Mouse (Mus musculus) forelimb bud, embryonic 11.5 days (tissue): ENCODE results near the gene Itpr2.
A peak's percentile ranks its signal among the peaks of the same experiment; 100 is the strongest.

Experiments used
- DNase-seq: peaks from one replicate; pipeline ENCODE4 v3.0.0-alpha.2; 2012; ENCODE audit warnings: low read depth, low spot score

The Itpr2 gene

DNA sequence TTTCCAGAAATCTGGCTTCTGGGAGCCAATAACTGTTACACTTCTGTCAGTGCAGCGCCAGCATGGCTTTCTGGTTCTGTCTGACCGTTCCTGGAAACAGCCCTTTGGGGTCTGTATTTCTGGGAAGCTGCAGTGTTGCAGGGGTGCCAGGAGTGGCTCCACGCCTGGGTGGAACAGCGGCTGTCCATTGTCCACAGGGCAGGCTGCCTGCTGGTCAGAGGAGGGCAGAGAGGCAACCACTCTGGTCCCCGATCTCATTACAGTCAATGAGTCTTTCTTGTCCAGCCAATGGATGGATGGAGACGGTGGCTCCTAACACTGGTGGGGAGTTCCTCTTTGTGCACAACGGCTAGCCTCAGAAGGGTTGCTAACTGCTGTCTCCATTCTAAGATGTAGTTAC, 150.2 kb downstream of the Itpr2 start:
- DNase-seq: no peak

DNA sequence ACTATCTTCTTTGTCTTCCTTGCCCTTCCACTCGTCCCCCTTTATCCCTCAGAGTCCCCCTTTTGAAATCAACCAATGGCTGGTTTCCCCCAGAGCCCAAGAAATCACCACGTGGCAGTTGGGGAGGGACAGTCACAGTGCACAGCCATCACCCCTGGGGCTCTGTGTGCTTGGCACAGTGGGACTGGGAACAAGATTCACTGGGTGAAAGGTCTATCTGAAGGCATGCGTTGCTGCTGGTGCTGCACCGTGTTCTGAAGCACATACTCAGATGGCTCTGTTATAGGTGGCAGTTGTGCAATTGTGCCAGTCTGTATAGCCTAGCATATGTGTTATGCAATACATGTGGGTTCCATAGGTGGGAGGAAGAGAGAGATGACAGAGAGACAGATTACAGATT, 154.5 kb downstream of the Itpr2 start:
- DNase-seq: no peak

DNA sequence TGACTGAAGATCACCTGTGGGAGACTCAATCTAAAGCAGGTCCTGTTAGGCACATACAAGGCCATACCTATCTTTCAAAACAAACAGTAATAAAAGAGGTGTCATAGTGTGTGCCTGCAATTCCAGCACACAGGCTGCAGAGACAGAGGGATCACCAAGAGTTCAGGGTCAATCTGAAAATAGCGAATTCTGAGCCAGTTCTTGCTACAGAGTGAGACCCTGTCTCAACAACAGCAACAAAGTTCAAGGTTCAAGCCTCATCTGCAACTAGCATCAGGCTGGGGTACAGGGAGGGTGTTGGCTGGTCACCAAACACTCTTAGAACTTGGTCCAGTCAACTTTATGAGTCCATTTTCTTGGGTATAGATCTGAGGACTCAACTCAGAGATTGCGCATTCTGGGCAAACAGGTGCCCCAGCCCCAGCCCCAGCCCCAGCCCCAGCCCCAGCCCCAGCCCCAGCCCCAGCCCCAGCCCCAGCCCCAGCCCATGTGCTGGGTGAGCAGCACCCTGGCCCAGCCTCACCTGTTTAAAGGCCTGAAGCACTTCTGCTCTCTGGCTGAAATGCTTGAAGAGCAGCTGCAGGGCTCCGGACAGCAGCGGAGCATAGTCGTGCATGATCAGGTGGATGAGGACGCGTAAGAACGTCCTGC, 155.4 kb downstream of the Itpr2 start:
- DNase-seq: no peak

DNA sequence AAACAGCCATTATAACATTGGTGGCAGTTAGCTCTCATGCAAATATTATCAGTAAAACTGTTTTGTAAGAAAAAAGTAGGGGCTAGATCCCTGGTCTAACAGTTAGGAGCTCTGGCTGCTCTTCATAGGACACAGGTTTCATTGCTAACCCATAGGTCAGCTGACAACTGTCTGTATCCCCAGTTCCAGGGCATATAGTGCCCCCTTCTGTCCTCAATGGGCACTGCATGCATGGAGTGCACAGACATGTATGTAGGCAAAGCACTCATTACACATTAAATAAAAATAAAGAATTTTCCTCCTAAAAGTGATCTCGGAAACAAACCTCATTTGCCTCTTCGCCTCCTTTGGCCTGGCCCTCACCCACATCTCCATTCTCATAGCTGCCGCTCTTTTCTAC, 157.3 kb downstream of the Itpr2 start:
- DNase-seq: peak; percentile 28

DNA sequence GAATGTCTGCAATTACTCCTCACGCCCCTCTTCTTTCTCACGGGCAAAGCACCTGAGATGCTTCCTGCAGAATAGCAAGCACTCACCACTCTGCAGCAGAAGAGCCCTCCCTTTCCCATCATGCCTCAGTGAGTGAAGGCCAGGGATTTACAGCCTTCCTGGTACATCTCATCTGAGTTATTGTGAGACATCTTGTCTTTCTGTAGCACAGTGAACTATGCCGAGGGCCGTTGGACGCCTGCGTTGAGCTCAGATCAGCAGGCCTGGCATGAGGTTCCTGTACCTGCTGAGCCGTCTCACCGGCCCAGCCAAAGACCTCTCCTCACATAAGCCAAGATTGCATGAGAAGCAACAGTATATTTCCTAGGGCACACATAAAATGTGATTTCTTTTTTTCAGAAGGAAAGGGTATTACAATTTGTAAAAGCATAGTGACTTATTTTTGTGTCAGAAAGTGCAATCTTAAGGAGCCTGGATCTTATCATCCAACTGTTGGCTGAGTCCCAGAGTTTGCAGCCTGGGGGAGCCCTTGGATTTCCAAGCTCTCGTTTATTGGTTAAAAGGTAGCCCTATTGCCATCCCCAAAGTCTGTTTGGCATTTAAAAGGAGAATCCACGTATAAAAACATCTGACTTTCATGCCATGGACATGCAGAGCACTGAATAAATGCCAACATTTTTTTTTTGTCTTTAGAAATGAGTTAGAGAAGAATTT, 158.2 kb downstream of the Itpr2 start:
- no peak for DNase-seq

DNA sequence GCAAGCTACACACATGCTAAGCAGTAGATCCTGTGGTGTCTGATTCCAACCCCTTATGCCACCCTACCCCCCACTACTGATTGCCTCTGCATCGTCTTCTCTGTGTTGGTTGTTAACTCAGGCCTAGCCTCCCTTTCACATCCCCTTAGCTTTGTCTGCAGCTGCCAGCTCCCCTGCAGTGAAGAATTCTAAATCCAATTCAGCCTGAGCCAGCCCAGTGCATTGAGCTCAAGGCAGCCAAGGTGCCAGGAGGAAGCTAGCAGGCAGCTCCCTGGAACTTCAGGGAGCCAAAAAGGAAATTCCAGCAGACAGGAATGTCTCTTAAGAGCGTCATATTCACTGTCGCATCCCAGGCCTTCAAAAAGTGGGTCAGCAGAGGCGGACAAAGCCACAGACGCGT, 159.0 kb downstream of the Itpr2 start:
- no peak for DNase-seq

DNA sequence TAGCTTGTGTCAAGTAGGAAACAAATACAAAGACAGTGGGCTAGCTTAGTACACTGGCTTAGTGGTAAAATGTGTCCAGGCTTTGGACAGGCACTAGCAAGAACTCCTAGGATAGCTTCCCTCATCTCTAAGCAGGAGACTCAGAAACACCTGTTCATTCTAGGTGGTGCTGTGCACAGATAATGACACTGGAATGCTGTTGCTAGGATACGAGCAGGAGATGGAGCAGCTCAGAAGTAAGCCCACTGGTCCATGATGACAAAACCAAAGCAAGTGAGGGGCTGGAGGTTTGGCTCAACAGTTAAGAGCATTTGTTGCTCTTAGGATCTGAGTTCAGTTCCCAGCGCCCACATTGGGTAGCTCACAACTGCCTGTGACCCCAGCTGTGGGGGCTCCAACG, 160.1 kb downstream of the Itpr2 start:
- no peak for DNase-seq

DNA sequence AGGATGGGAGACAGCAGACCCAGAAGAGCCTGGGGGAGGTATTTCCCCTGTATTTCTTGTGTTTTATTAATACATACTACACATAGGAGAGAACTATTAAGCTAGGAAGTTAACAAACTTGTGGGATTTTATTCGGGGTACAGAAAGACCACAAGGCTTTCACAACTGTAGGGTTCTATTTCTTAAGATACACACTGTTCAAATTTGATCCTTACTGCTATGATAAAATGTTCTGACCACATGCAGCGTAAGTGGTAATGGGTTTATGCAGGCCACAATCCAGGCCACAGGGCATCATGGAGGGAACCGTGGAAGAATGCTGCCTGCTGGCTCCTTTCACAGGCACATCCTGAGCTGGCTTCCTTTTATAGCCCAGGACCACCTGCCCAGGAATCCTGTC, 160.6 kb downstream of the Itpr2 start:
- no peak for DNase-seq

DNA sequence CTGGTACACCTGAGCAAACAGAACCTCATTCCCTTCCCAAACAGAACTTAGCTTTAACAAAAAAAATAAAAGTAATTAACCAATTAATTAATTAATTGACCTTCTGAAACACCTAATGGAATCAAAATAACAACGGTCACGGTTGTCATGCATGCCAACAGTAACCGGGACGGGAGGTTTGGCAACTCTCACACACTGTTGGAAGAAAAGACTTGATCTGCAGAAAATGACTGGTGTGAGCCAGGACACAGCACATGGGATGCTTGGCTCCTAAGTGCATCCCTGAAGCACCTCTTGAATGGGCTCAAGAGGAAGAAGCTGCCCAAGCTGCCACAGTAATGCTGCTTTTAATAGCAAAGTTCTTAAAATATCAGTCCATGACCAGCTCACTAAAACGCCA, 161.1 kb downstream of the Itpr2 start:
- no peak for DNase-seq

DNA sequence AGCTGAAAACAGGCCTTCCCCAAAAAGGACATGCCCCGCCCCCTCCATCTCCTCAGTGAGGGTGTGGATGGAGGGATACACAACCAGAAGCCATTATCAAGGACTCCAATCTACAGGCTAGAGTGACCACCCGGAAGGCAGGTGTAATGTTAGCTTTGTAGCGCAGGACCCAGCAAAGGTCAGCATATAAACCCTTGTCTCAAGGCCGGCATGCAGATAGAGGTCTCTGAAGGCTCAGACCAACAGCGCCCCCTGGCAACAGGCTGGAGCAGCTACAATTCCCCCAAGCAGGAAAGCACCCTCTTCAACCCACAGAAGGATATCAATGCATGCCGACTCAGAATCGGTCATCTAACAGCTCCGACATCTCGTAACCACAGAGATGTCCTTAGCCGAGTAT, 162.2 kb downstream of the Itpr2 start:
- peak; percentile 39 for DNase-seq

DNA sequence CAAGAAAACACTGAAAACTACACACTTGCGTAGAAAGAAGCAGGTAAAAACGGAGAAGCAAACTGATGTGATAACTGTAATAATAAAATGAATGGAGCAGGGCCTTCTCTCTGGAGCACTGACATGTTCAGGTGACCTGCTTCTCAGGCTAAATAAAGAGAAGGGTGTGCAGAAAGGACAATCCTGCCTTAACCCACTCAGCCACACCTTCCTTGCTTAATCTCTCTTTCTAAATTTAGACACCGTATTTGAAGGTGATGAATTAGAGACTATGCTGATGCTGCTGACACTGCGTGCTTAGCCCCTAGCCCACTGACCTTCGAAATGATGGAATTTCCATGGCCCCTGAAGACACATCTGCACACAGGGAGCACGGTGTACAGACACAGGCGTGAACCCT, 164.8 kb downstream of the Itpr2 start:
- no peak for DNase-seq

DNA sequence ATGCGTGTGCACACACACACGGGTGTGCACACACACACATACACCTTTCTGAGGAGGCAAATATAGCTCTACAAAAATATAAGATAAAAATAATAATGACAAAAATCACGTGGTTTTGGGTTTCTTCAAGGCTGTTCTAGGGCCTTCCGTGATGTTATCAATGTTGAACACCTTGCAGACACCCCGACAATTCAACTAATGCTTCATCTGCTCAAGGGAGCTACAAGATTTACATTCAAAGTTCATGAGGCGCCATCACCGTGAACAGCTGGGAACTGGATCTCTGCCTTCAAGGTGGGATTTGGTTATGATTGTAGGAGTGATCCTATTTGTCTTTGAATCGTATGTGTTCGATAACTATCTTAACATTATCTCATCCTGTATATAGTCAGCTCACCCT, 166.8 kb downstream of the Itpr2 start:
- DNase-seq: no peak

DNA sequence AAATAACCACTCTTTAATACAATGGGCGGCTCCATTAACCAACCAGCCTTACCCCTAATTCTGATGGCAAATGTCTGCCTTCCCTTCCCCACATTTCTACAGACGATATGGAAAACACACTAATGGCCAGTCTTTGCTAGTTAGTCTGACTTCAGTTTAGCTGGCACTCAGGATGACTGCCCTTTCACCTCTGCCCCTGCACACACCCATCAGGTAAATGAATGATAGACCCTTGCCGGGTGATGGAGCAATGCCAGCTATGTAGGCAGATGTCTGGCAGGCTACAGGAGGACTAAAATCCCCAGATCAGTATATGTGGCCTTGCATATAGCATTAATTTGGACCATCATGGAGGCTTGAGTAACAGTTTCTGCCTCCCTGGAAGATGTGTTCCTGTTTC, 168.5 kb downstream of the Itpr2 start:
- DNase-seq: no peak

DNA sequence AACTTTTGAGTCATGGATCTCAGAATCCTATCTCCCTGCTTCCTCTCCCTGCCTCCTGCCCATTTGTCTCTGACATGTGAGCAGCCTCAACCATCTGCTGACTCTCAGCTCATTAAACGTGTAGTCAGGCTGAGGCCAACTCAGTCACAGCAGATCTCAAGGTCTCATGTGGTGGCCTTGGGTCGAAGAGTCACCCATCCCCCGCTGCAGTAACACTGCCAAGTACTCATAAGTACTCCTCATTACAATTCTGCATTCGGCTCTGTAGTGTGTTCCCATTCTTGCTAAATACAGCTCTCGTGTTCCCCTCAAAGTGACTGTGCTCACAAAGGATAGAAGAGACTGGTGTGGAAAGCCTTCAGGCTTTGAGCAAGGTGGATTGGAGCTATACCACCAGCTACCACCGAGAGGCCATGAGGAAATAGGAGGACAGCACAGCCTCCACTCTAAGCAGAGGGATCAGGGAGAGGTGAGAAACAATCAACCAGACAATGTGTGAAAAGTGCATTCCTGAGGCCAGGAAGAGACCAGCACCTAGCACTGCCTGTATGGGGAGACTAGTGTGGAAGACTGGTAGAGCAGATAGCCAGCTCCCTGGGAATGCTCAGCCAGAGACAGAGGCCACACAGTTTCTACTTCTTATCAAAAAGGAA, 170.9 kb downstream of the Itpr2 start:
- no peak for DNase-seq

DNA sequence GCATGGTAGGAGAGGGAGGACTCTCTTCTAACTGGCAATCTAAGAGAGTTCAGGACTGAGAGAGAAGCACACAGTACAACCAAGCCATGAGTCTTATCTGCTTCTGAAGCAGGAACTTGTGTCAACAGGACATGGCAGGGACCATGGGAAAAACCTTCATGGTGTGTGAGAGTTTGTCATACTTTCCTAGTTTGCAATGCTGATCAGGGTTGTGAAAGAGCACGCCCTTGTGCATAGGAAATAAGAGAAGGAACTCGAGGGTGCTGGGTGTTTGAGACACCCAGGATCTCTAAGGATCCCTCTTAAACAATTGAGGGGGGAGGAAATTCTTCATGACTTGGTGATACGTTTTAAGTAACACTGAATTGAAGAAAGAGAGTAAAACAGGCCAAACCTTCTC, 172.9 kb downstream of the Itpr2 start:
- no peak for DNase-seq

DNA sequence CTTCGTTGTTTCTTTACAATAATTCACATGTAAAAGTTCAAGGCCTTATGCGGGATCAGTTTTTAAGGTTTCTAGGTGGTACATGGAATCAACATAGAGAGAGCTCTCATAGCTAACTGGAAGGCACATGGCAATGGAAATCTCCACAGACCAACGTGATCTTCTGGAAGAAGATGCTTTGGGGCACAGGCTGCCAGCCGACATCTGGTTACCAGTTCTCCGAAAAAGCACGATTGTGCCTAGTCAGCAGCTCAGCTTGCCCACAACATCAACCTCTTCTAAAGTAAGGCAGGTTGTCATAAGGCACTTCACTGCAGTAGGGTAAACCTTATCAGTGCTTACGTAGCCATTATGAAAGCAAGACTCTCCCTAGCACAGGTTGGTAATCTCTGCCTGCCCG, 175.4 kb downstream of the Itpr2 start:
- DNase-seq: no peak

DNA sequence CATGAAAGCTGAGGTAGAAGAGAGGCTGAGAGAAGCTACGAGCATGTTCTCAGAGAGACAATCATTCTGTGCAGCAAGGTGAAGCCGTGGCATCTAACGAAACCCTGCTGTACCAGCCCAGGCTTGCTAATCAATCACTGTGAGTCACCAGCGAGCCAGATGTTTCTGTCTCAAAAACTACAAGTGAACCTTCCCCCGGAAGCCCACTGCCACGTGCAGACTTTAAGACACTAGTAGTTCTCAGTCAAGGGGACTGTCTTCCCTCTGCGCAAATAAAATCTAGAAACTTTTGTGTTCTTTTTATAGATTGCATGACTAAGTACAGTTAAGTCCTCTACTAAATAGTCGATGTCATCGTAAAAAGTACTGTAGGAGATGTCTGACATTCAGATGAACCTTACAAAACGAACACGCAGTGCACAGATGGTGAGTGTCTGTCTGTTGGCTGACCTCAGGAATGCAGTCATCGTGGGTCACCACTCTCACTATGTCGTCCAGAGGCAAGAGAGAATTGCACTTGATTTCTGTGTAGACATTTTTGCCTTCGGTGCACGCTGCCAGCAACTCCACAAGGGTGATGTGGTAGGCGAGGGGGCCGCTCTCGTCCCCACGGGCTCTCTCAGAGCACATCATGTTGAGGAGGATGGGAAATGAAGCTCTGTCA, 177.3 kb downstream of the Itpr2 start:
- no peak for DNase-seq

DNA sequence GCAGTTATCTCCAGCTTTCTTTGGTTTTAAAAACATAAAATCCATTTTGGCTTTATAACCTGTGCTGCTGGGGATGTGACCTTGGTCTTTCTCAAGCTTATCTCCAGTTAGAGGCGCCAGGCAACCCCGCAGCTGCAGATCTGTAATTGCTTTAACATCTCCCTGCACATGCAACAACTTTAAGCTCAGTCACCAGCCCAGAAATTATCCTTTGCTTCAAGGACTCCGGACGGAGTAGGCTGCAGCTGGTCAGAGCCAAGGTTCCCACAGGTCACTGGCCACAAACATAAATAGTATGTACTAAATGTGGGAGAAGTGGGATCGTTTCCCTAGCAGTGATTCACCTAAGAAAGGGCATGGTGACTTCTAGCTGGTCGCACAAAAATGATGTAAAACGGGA, 179.5 kb downstream of the Itpr2 start:
- DNase-seq: no peak

DNA sequence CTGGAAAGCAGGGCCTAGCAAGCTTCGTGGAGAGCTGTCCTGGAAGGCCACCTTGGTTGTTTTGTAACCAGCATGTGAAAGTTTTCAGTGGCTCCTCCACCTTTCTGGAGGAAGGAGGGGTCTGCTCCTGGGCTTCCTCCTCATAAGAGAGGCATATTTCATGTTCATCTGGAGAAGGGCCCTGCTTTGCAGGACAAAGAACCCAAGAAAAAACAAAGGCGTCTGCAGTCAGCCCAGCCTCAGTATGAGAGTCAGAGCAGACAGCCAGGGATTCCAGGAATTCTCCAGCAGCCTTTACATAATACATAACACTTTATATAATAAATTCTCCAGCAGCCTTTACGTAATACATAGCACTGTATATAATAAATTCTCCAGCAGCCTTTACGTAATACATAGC, 180.1 kb downstream of the Itpr2 start:
- DNase-seq: no peak

DNA sequence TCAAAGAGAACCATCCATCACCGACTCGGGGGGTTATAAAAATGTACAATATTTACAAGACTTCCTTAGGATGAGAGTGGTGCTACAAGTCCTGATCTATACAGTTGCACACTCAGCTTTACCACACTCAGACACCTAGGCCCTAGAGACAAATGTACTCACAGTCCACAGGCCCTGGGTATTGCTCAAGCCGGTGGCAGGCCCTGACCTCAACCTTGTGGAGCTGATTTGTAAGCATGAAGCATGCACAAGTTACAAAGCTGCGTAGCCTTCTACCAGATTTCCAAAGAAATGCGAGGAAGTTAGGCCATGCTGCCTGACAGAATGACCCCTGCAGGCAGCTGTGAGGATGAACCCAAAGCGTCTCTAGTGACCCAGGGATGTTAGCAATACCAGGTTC, 185.6 kb downstream of the Itpr2 start:
- no peak for DNase-seq

DNA sequence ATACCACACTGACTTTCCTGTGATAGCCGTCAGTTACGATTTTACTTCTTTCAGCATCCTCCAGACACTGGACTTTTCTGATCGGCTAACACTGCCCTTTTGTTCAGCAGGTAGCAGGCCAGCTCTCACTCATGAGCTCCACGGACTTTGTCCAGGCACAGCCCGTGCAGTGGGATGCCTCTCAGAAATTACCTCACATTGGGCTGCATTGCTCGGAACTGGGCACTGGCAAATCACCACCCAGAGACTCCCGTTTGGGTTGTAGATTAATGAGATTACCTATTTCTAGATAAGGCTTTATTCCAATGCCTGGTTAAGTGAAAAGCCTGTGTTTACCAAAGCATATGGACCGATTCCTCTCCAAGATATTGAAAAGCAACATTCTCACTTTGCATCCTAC, 186.9 kb downstream of the Itpr2 start:
- DNase-seq: no peak

DNA sequence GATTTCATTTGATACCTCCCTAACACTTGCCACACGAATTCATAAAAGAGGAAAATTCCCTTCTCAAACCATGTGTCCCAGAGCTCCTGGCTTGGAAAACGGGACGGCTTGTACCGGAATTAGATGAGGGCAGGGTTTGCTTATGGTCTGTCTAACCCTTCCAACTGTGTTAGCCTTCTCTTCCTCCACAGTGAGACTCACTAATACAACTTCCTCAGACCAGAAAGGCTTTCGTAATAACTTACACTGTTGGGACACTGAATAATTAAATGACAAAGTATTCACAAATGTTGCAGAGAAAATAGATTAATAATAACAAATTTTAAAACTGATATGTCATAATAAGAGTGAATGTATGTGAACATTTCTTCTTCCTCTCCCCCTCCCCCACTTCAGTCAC, 187.7 kb downstream of the Itpr2 start:
- DNase-seq: no peak

DNA sequence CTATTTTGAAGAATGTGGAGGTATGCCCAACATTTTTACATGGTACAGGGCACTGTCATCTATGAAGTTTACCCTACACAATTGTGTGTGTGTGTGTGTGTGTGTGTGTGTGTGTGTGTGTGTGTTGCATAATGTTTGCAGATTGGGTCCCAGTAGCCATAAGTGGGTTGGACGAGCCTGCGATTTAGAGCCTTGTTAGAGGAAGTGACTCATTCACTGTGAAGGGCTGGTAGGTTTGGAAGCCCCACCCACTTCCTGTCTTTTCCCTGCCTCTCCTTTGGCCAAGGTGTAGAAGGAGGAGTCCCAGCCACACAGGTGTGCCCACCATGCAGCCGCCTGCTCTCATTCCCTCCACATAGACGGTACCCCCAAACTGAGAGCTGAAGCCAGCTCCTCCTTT, 188.6 kb downstream of the Itpr2 start:
- no peak for DNase-seq
